Mouse (Mus musculus) kidney, adult 2 months (tissue): ENCODE results near the gene D630045J12Rik. TPM values are rescaled to one million over a fixed set of nuclear protein-coding genes. Genes with fewer than 3 reads are reported as not detected.

ENCODE experiments used
- DNase-seq: peaks from one replicate; pipeline ENCODE4 v3.0.0; 2021
- H3K27ac ChIP-seq: fragments of 200-500 bp; 2 replicates; pipeline ENCODE4 v1.5.1; 2012; ENCODE audit warnings: low read depth, low read length, control low read depth, inconsistent platforms; ENCODE audit not compliant: insufficient read depth
- H3K27me3 ChIP-seq: fragments of 200-500 bp; replicated peaks from 2 replicates; pipeline ENCODE4 v1.6.1; 2012; ENCODE audit warnings: mild to moderate bottlenecking, moderate library complexity, low read length, inconsistent platforms; ENCODE audit not compliant: control insufficient read depth, insufficient read depth
- H3K36me3 ChIP-seq: fragments of 200-500 bp; 2 replicates; pipeline ENCODE4 v1.6.1; 2012; ENCODE audit warnings: mild to moderate bottlenecking, moderate library complexity, low read length, inconsistent platforms; ENCODE audit not compliant: control insufficient read depth, insufficient read depth
- H3K4me1 ChIP-seq: fragments of 200-500 bp; 2 replicates; pipeline ENCODE4 v1.6.1; 2011; ENCODE audit warnings: low read length; ENCODE audit not compliant: control insufficient read depth, insufficient read depth
- H3K4me3 ChIP-seq: fragments of 200-500 bp; 2 replicates; pipeline ENCODE4 v1.5.1; 2011; ENCODE audit warnings: mild to moderate bottlenecking, low read depth, low read length, control low read depth; ENCODE audit not compliant: insufficient read depth
- CTCF ChIP-seq: fragments of 200-500 bp; conservative IDR thresholded peaks from 2 replicates; pipeline ENCODE4 v1.5.1; 2011; ENCODE audit warnings: low read depth, mild to moderate bottlenecking, control low read depth, low read length, moderate library complexity, mixed read lengths; ENCODE audit not compliant: insufficient read depth, insufficient read length
- POLR2A ChIP-seq: fragments of 200-500 bp; IDR thresholded peaks from one replicate; pipeline ENCODE4 v1.6.1; 2011; ENCODE audit warnings: low read depth, low read length, control low read depth
- WGBS: fragments of 180-500 bp; shearing (Covaris S2); methylation state at CpG from one replicate; pipeline ENCODE4 v1.1.7; 2018; 5-methylcytosine and 5-hydroxymethylcytosine counted together
- polyA plus RNA-seq: library from polyadenylated mRNA; depleted of rRNA; stranded (reverse); fragments of >200 nt; gene quantifications from 2 replicates; pipeline ENCODE4 v1.2.3, GENCODE M21; 2012

Gene D630045J12Rik
- polyA plus RNA-seq, 1 experiment = 31.1 TPM

GRCm38 (mm10) chr6:38242295-38242830 is 11.4 kb downstream of the D630045J12Rik start:
- Histone ChIP-seq H3K4me1 (peaks cover 29% of the 10 kb centered on the region), H3K4me3 (no peak overlapping the region), H3K27ac (no peak overlapping the region), H3K36me3 (no peaks in the 10 kb centered on the region), H3K27me3 (no peaks in the 10 kb centered on the region)
- peak; percentile 65 for DNase-seq
- no peak for TF ChIP-seq POLR2A
- TF ChIP-seq CTCF = no peak
- WGBS = 60% methylated on average over 8 of the region's 8 CpGs

- H3K27me3 ChIP-seq = no peaks in the 10 kb centered on the region
- TF ChIP-seq POLR2A (no peak), CTCF (no peak)
- WGBS = 93% methylated on average over 4 of the region's 4 CpGs
- no peak overlapping the region for H3K27ac ChIP-seq
- H3K4me1 ChIP-seq = peaks cover 36% of the 10 kb centered on the region
- no peaks in the 10 kb centered on the region for H3K36me3 ChIP-seq
- DNase-seq = no peak
- no peak overlapping the region for H3K4me3 ChIP-seq
Measured at GRCm38 (mm10) chr6:38241508-38241907, 12.3 kb downstream of the D630045J12Rik start.

- no peak for DNase-seq
- H3K27me3 ChIP-seq = no peaks in the 10 kb centered on the region
- TF ChIP-seq CTCF (no peak), POLR2A (no peak)
- H3K4me3 ChIP-seq = no peak overlapping the region
- 82% methylated on average over 5 of the region's 5 CpGs for WGBS
- H3K4me1 ChIP-seq = peaks cover 36% of the 10 kb centered on the region
- H3K27ac ChIP-seq = no peak overlapping the region
- H3K36me3 ChIP-seq = no peaks in the 10 kb centered on the region
Measured at GRCm38 (mm10) chr6:38240618-38241017, 13.2 kb downstream of the D630045J12Rik start.

GRCm38 (mm10) chr6:38238382-38238781 is 15.4 kb downstream of the D630045J12Rik start:
- DNase-seq = peak; percentile 93
- no peak for TF ChIP-seq CTCF
- no peak for TF ChIP-seq POLR2A
- Histone ChIP-seq H3K4me3 (no peak overlapping the region), H3K4me1 (peaks cover 26% of the 10 kb centered on the region), H3K27me3 (no peaks in the 10 kb centered on the region), H3K36me3 (no peaks in the 10 kb centered on the region), H3K27ac (peak overlapping the region; percentile 22)
- WGBS = 38% methylated on average over 4 of the region's 4 CpGs

GRCm38 (mm10) chr6:38235991-38236658 is 17.7 kb downstream of the D630045J12Rik start:
- 77% methylated on average over 7 of the region's 7 CpGs for WGBS
- TF ChIP-seq CTCF = no peak
- TF ChIP-seq POLR2A = no peak
- H3K4me1 ChIP-seq = peaks cover 16% of the 10 kb centered on the region
- H3K4me3 ChIP-seq = no peak overlapping the region
- DNase-seq = no peak
- no peak overlapping the region for H3K27ac ChIP-seq
- no peaks in the 10 kb centered on the region for H3K36me3 ChIP-seq
- no peaks in the 10 kb centered on the region for H3K27me3 ChIP-seq

- Histone ChIP-seq H3K4me1 (peaks cover 15% of the 10 kb centered on the region), H3K4me3 (no peak overlapping the region), H3K27me3 (no peaks in the 10 kb centered on the region), H3K27ac (peak overlapping the region; percentile 72), H3K36me3 (no peaks in the 10 kb centered on the region)
- WGBS = 59% methylated on average over 3 of the region's 3 CpGs
- TF ChIP-seq POLR2A (no peak), CTCF (no peak)
- DNase-seq = peak; percentile 48
Measured at GRCm38 (mm10) chr6:38233803-38234202, 20.0 kb downstream of the D630045J12Rik start.

- TF ChIP-seq CTCF (no peak), POLR2A (no peak)
- Histone ChIP-seq H3K27me3 (no peaks in the 10 kb centered on the region), H3K4me1 (peaks cover 15% of the 10 kb centered on the region), H3K4me3 (no peak overlapping the region), H3K27ac (no peak overlapping the region), H3K36me3 (no peaks in the 10 kb centered on the region)
- no peak for DNase-seq
- 92% methylated on average over 3 of the region's 3 CpGs for WGBS
Measured at GRCm38 (mm10) chr6:38232917-38233316, 20.9 kb downstream of the D630045J12Rik start.
